Mouse (Mus musculus): Measurements from ENCODE around the gene Rbm19.

- no peak for TF ChIP-seq POLR2A (IDR thresholded peaks at IDR 0.05; ENCODE audit: low read depth, low read length)
- no peak for TF ChIP-seq CTCF (IDR thresholded peaks at IDR 0.05; ENCODE audit: borderline replicate concordance, insufficient read depth, low read length)
These were observed 94.4 kb downstream of the Rbm19 start for GRCm38 (mm10) chr5:120210668-120211067.

All from embryonic fibroblast, embryonic 13.5 days (primary cell).